Mouse (Mus musculus) spleen, postnatal 10 days (tissue): Measurements from ENCODE around the gene Usp13.

ENCODE experiments used
- DNase-seq, 2 experiments: peaks; one replicate each; pipeline ENCODE4 v3.0.0; 2021 to 2022; ENCODE audit warnings: low spot score in 2 of 2

Usp13 gene

GRCm38 (mm10) chr3:32939802-32940501 is 122.6 kb downstream of the Usp13 start:
- DNase-seq = no peak

GRCm38 (mm10) chr3:32947486-32947885 is 130.1 kb downstream of the Usp13 start:
- no peak for DNase-seq

DNA sequence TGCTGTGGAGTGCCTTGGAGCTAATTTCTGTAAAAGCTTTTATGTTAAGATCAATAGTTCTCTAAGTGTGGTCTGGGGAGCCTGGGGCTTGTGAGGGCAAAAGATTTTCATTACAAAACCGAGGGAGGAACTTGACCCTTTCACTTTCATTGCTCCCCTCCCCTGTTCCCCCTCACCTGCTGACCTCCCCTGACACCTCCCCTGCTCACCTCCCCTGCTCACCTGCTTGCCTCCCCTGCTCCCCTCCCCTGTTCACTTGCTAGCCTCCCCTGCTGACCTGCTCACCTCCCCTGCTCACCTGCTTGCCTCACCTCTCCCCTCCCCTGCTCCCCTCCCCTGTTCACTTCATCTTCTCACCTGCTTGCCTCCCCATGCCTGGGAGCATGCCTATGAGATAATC is 134.0 kb downstream of the Usp13 start:
- DNase-seq = no peak

DNA sequence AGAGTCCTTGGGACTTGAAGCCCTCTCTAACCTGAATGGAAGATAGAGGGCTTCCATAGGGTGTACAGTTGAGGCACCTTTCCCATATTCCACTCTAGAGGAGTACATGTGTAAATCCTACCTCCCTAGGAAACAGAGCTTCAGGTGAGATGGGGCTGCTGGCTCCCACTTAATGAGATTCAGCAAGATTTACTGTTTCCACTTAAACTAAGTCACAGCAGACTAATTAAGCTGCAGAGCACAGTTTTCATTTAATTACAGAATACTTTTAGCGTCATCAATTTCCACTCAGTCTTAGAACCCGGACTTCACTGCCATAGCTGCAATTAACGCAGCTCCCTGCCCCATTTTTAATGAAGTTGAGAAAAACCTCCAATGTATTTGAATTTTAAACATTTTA is 144.1 kb downstream of the Usp13 start:
- DNase-seq = no peak

DNA sequence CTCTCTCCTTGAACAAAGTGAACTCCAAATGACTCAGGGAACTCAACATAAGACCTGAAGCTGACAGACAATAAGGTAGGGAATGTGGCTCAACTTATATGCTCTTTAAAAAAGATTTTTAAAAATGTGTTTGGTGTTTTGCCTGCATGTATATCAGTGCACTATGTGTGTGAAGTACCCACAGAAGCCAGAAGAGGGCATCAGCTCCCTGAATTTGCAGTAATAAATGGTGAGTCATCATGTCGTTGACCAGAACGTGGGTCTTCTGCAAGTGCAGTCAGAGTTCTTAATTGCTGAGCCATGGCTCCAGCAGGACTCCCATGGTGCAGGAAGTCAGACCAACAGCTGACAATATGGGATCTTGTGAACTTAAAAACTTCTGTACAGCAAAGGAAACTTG is 148.2 kb downstream of the Usp13 start:
- no peak for DNase-seq

GRCm38 (mm10) chr3:32968671-32969425 is 151.5 kb downstream of the Usp13 start:
- no peak for DNase-seq

DNA sequence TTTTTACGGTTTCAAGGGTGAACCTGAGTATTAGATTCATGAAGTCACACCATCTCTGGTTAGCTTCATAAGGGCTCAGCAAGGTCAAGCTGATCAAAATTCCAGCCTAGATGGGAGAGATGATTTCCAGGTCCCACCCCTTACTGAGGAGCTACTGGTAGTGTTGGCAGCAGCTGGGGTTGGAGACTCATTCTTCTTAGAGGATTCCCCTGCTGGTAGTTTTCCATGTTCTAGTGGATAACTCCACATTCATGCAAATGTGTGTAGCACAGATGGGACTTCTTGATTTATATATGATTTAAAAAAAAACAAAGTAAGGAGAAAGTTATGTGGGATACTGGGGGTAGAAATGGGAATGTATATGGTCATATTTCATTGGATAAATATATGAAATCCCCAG is 152.9 kb downstream of the Usp13 start:
- DNase-seq = no peak

- DNase-seq = no peak
Observed at GRCm38 (mm10) chr3:32979238-32979637, 161.9 kb downstream of the Usp13 start.

DNA sequence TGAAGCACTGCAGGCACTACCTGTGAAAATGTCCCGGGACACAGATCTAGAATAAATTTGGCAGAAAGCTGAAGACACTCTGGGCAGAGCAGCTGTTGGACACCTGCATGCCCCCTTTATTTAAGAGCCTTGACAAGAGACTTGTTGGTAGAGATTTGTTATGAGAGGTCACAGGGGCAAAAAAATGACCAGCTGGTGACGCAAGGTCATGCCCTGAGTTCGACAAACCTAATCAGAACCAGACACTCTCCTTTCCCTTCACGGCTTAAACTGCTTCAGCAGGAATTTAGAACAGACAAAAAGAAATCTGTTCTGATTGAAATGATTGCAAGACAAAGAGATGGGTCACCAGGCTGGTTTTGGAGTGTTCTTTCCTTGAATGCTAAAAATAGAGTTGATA is 162.6 kb downstream of the Usp13 start:
- DNase-seq = no peak

DNA sequence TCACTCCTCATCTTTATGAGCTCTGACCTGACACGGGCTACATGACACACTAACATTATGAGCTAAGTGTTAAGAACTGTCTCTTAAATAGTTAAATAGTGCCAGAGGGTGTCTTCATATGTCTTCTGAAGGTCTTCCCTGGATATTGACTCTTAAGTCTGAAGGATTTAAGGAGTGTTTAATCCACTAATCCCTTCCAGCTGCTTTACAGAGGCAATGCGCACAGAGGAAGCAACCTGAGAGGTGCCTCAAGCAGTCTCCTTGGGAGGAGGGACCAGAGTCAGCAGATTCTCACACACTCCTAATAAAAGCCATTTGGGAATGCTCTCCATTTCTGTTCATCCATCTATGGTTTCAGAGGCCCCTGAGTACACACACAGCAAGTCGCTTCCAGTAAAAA is 167.8 kb downstream of the Usp13 start:
- no peak for DNase-seq
